Mouse (Mus musculus) yolk sac, embryonic 10.5 days (tissue): ENCODE results near the gene Olfr372.
"Not testable (repeated sequence)": the region's sequence is repeated elsewhere in the genome, so short reads cannot be mapped to it uniquely, and the experiment has no call there.

ENCODE experiments used
- DNase-seq: peaks from one replicate; pipeline ENCODE4 v3.0.0-alpha.2; 2017; ENCODE audit warnings: low spot score

Olfr372 gene

DNA sequence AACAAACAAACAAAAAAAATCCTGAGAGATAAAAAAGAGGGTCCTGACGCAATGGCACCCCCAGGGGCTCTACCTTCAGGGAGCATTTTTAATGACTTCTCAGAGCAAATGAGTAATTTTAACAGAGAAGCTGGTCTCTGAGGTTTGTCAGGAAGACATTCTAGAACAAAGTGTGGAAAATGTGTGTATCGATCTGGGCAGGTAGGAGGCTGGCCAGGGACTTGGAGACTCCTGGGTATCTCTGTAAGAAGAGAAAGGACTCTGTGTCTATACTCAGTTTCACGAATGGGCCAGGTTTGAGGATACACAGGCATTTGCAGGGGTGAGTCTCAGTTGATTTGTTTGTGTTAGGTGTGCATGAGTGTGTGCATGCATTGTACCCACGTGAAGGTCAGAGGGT, at the start of gene Olfr372:
Gene Olfr372, plus strand, starts transcription at position 301 of the 400 bp plus-strand sequence.
- not testable (repeated sequence) for DNase-seq

DNA sequence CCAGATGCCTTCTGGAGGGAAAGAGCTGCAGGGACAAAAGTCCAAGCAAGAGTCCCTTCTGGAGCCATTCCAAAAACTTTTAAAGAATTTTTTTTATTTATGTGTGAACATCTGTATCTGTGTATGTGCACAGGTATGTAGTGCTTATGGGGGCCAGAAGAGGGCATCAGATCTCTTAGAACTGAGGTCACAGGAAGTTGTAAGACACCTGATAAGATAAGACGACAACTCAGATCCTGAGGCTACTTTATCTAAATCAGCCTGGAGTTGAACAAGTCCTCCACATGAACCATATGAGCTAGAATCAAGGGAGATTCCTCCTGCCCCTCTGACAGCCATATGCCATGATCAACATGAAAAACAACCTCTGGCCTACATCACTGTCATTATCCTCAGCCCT, 41.6 kb upstream of the Olfr372 start:
- no peak for DNase-seq

DNA sequence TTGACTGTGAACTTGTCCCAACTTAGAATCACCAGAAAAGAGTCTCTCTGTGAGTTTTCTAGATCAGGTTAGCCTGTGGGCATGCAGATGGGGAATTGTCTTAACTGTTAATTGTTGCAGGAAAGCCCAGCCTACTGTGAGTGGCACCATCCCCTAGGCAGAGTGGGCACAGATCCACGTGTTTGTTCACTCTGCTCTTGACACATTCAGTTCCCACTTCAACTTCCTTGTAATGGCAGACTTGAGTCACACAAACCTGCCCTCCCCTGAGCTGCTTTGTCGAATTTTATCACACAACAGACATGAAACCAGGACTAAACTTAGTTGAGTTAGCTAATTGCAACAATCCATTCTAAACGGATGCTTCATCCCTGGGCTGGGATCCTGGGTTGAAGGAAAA, 40.8 kb upstream of the Olfr372 start:
- no peak for DNase-seq

GRCm38 (mm10) chr8:72002942-72003341, 38.1 kb upstream of the Olfr372 start:
- no peak for DNase-seq

DNA sequence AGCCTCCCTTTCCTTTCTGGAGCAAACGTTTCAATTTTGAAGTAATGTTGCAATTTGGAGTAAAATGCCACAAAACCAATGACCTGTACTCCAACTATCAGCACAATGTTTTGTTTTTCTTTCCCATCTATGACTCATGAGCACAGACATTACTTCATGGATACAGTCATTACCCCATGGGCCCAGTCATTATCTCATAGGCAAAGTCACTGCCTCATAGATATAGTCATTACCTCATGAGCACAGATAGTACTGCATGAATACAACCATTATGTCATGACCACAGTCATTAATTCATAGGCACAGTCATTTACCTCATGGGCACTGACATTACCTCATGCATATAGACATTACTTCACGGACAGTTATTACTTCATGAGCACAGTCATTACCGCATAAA, 35.1 kb upstream of the Olfr372 start:
- DNase-seq, result no peak

- DNase-seq, result no peak
These were observed 34.3 kb upstream of the Olfr372 start for GRCm38 (mm10) chr8:72006763-72007162.

DNA sequence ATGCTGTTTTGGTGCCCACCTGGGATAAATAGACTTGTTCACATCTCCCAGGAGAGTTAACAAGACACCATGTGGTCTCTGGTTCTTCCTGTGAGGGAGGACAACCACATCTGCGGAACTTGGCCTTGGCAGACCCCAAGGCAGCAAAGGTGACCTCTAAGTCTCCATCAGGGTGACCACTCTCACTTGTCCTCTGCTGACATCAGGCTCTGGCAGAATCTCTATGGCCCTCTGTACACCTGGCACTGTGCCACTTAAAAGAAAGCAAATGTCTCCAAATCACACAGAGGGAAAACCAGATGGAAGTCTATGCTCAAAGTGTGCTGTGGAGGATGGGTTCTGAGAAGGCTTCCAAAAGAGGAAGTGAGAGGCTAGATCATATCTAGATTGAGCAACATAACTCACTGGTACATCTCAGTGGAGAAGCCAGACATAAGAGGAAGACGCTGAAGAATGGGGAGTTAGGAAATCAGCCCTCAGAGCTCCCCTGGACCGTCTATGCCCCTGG, 32.8 kb upstream of the Olfr372 start:
- no peak for DNase-seq

DNA sequence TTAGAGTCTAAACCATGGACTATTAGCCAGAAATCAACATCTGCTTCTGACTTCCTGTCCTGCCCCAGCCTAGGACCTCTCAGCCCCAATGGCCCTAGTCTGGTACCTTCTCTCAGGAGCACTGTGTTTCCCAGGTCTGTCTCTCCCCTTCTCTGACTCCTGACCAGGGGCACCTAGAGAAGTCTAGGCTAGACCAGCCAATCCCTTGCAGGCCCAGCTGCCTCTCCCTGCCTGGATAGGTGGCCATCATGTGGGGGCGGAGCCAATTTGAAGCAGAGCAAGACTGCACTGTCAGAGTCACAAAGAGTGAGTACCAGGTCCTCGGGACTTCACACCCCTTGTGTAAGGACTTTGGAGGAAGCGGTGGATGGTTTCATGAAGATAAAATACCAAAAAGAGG, 31.5 kb upstream of the Olfr372 start, which contains the start of gene Cyp4f18:
Gene Cyp4f18, minus strand, starts transcription at position 154 of the 400 bp plus-strand sequence.
- no peak for DNase-seq

DNA sequence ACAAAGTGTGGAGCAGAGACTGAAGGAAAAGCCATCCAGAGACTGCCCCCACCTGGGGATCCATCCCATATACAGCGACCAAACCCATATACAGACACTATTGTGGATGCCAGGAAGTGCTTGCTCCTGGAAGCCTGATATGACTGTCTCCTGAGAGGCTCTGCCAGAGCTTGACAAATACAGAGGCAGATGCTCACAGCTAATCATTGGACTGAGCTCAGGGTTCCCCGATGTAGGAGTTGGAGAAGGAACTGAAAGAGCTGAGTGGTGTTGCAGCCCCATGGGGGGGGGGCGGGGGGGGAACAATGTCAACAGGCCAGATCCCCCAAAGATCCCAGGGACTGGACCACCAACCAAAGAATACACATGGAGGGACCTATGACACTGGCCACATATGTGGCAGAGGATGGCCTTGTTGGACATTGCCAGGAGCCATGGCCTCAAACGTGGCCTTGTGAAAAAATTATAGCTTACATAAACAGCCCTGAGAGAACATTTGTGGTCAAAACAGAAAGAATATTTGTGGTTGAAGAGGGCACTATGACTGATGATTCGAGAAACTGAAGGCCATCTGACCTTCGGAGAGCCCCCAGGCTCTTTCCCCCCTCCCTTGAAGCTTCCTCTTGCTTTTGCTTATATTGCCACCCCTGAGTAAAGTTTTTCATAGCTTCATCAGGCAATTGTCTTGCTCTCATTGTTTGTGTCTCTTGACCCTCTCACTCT, 27.4 kb upstream of the Olfr372 start:
- not testable (repeated sequence) for DNase-seq

- DNase-seq, result not testable (repeated sequence)
These were observed 23.7 kb upstream of the Olfr372 start for GRCm38 (mm10) chr8:72017339-72017738.

- DNase-seq, result no peak
These were observed 22.9 kb upstream of the Olfr372 start for GRCm38 (mm10) chr8:72018141-72018540.

- DNase-seq, result not testable (repeated sequence)
These were observed 22.0 kb upstream of the Olfr372 start for GRCm38 (mm10) chr8:72019022-72019421.

DNA sequence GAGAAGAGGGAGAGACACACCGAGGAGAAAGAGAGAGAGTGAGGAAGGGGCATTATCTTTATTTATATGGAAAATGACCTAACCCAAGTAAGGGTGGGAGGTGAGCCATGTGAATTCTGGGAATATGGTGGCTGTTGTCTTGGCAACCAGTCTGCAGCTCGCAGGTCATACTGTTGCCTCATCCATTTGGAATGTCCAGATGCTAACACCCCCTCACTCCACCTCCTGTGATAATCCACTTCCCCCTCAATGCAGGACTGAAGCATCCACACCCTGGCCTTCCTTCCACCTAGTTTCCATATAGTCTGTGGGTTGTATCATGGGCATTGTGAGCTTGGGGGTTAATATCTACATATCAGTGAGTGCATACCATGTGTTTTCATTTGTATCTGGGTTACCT, 21.2 kb upstream of the Olfr372 start:
- no peak for DNase-seq

- DNase-seq, result not testable (repeated sequence)
These were observed 16.1 kb upstream of the Olfr372 start for GRCm38 (mm10) chr8:72024886-72025285.

DNA sequence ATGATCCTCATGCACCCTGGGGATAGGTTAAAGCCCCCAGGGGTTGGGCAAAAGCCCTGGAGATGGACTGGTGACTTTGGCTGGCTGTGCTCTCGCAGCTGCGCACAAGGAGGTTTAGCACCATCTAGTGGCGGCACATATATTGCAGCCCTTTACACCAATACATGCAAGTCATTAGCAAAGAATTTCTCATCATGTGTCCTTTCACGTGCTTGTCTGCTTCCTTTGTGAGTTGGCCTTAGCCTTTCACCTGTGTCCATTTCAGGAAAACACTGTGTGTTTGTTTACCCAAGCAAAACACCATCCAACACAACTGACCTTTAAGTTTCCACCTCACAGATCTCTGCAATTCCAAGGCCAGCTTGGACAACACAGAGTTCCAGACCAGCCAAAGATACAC, 8.1 kb upstream of the Olfr372 start:
- DNase-seq, result not testable (repeated sequence)

DNA sequence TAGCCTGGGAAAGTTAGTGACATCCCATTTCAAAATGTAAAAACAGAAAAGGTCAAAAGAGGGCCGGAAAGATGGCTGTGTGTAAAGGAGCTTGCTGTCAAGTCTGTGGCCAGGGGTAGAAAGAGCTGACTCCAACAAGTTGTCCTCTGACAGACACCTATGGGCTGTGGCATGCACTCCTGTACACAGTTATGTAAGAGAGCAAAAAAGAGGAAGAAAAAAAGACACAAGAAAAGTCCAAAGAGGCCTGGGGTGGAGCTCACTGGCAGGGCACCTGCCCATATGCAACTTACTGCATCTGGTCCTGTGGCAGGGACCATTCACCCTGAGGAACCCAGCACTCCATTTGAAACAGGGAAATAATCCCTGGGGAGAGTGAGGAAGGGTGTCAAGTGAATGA, 1.5 kb downstream of the Olfr372 start:
- no peak for DNase-seq

- not testable (repeated sequence) for DNase-seq
These were observed 13.6 kb downstream of the Olfr372 start for GRCm38 (mm10) chr8:72054633-72055032.

GRCm38 (mm10) chr8:72057643-72058042, 16.6 kb downstream of the Olfr372 start:
- not testable (repeated sequence) for DNase-seq

GRCm38 (mm10) chr8:72066819-72067399, 25.9 kb downstream of the Olfr372 start:
- not testable (repeated sequence) for DNase-seq

DNA sequence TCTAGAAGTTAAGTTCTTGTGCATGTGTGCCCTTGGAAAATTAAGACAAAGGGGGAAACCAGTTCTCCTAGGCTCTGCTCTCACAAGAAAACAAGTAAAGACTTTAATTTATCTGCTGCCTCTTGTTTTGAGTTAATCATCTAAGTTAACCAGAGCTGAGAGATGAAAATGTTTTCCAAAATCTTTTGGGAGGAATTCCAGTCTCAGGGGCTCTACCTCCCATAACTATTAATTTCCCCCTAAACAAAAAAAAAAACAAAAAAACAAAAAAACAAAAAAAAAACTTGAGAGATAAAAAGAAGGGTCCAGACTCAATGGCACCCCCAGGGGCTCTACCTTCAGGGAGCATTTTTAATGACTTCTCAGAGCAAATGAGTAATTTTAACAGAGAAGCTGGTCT, 41.9 kb downstream of the Olfr372 start, which contains the start of gene Olfr373:
Gene Olfr373, plus strand, starts transcription at position 301 of the 400 bp plus-strand sequence.
- not testable (repeated sequence) for DNase-seq

DNA sequence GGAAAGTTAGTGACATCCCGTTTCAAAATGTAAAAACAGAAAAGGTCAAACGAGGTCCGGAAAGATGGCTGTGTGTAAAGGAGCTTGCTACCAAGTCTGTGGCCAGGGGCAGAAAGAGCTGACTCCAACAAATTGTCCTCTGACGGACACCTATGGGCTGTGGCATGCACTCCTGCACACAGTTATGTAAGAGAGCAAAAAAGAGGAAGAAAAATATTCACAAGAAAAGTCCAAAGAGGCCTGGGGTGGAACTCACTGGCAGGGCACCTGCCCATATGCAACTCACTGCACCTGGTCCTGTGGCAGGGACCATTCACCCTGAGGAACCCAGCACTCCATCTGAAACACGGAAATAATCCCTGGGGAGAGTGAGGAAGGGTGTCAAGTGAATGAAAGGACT, 43.7 kb downstream of the Olfr372 start:
- DNase-seq, result no peak

DNA sequence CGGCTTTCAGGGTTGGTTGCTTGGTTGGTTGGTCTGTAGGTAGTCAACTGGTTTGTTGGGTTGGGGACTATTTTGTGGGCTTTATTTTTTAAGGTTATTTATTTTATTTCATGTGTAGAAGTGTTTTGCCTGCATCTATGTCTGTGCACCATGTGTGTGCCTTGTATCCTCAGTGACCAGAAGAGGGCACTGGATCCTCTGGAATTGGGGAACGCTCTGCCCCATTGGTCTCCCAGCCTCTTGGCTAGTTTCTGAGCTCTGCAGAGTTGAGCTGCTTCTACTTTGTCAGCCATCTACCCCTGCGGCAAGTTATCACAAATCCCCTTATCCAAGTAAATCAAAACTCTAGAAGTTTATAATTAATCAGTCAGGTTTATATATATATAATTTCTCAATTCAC, 46.6 kb downstream of the Olfr372 start:
- DNase-seq, result not testable (repeated sequence)

GRCm38 (mm10) chr8:72096721-72097120, 55.7 kb downstream of the Olfr372 start:
- DNase-seq, result not testable (repeated sequence)
